Mouse (Mus musculus): Measurements from ENCODE around the gene Kif24. TPM values are rescaled to one million over a fixed set of nuclear protein-coding genes. Genes with fewer than 3 reads are reported as not detected.

Kif24 gene
- polyA plus RNA-seq, 2 experiments, result 4.6 to 7.0 TPM

DNA sequence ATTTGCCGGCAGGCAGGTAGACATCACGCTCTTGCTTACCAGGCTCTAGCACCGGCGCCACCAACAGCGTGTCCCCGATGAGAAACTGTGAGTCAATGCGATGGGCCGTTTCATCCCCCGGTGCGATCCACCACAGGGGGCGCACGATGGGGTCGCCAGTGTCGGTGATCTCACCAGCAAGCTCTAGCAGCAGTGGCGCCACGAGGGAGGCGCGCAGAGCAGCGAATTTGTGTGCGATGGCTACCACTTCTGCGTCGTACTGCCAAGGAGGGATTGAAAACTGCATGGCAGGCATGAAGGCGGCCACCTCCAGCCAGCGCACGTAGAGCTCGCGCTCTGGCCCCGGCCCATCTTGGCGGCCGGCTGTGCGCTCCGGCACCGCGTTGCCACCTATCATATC is 32.9 kb upstream of the Kif24 start:
- Histone ChIP-seq H3K4me2 (replicated peaks; ENCODE audit: low read depth, low read length, severe bottlenecking) (peak overlapping the region; percentile 55), H3K9ac (ENCODE audit: low read depth, low read length, severe bottlenecking) (no peak overlapping the region), H3K27ac (replicated peaks; ENCODE audit: low read depth, low read length) (no peak overlapping the region), H3K9me3 (ENCODE audit: control insufficient read depth, low read length) (no peaks in the 10 kb centered on the region), H3K4me1 (ENCODE audit: control insufficient read depth, insufficient read depth, low read length) (peaks cover 18% of the 10 kb centered on the region; the same call in 1 of the 2 replicates), H3K36me3 (ENCODE audit: control insufficient read depth, insufficient read depth, low read length) (no peaks in the 10 kb centered on the region), H3K27me3 (ENCODE audit: control insufficient read depth, insufficient read depth, low read length) (peaks cover 62% of the 10 kb centered on the region), H3K4me3 (replicated peaks; ENCODE audit: low read length) (peak overlapping the region; percentile 30)
- no peak for ATAC-seq (ENCODE audit: low FRiP score, low read depth)
- no peak for TF ChIP-seq POLR2A (IDR thresholded peaks at IDR 0.05; ENCODE audit: borderline replicate concordance, extremely low read depth, insufficient read depth, insufficient read length)
- 2% methylated on average over 34 of the region's 34 CpGs for WGBS
- DNase-seq (ENCODE audit: low spot score), result no peak

DNA sequence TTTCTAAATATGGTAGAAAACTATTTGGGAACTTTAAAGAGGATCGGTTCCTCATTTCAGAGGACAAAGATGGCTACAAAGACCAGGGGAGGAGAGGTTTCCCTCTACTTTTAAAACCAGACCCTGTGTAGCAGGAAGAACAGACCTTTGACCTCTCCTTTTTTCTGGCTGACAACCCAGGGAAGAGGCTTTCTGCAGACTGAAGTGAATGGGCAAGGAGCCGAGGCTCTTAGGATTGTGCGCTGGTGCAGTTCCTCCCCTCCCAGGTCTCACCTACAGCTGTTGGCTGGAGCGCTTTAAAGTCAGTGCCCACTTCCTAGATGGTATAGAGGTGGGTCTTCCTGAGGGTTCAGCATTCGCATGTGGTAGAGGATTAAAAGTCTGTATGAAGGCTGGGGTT is 32.4 kb upstream of the Kif24 start:
- H3K4me1 ChIP-seq (ENCODE audit: control insufficient read depth, insufficient read depth, low read length), result peaks cover 12% of the 10 kb centered on the region; the same call in 1 of the 2 replicates
- no peak overlapping the region for H3K4me2 ChIP-seq (replicated peaks; ENCODE audit: low read depth, low read length, severe bottlenecking)
- H3K4me3 ChIP-seq (replicated peaks; ENCODE audit: low read length), result 0 out of 2 replicates have a peak overlapping the region, but pooled peaks have one; percentile 30
- no peak overlapping the region for H3K9ac ChIP-seq (ENCODE audit: low read depth, low read length, severe bottlenecking)
- H3K27ac ChIP-seq (replicated peaks; ENCODE audit: low read depth, low read length), result no peak overlapping the region
- no peaks in the 10 kb centered on the region for H3K9me3 ChIP-seq (ENCODE audit: control insufficient read depth, low read length)
- WGBS, result 51% methylated on average over 5 of the region's 5 CpGs
- no peaks in the 10 kb centered on the region for H3K36me3 ChIP-seq (ENCODE audit: control insufficient read depth, insufficient read depth, low read length)
- DNase-seq (ENCODE audit: low spot score) (no peak), ATAC-seq (ENCODE audit: low FRiP score, low read depth) (no peak)
- no peak for TF ChIP-seq POLR2A (IDR thresholded peaks at IDR 0.05; ENCODE audit: borderline replicate concordance, extremely low read depth, insufficient read depth, insufficient read length)
- H3K27me3 ChIP-seq (ENCODE audit: control insufficient read depth, insufficient read depth, low read length), result peaks cover 58% of the 10 kb centered on the region

DNA sequence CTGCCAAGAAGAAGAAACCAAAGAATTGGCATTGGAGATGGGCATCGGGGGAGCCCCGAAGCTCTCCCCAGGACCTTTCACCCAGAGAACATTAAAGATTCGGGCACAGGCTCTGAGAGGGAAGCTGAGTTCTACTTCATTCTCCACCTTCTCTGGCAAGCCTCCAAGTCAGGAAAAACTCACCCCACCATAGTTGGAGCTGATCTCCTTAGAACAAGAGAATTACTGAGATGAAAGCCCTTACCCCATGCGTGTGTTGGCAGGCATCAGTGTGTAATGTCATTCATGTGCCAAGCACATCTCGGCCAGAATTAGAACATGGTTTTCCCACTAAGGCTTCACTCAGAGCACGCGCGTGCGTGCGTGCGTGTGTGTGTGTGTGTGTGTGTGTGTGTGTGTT is 31.2 kb upstream of the Kif24 start:
- DNase-seq (ENCODE audit: low spot score), result no peak
- H3K9me3 ChIP-seq (ENCODE audit: control insufficient read depth, low read length), result no peaks in the 10 kb centered on the region
- no peak for ATAC-seq (ENCODE audit: low FRiP score, low read depth)
- no peak for TF ChIP-seq POLR2A (IDR thresholded peaks at IDR 0.05; ENCODE audit: borderline replicate concordance, extremely low read depth, insufficient read depth, insufficient read length)
- no peaks in the 10 kb centered on the region for H3K36me3 ChIP-seq (ENCODE audit: control insufficient read depth, insufficient read depth, low read length)
- H3K4me1 ChIP-seq (ENCODE audit: control insufficient read depth, insufficient read depth, low read length), result peaks cover 12% of the 10 kb centered on the region; the same call in 1 of the 2 replicates
- no peak overlapping the region for H3K4me3 ChIP-seq (replicated peaks; ENCODE audit: low read length)
- no peak overlapping the region for H3K9ac ChIP-seq (ENCODE audit: low read depth, low read length, severe bottlenecking)
- WGBS, result 75% methylated on average over 11 of the region's 11 CpGs
- no peak overlapping the region for H3K4me2 ChIP-seq (replicated peaks; ENCODE audit: low read depth, low read length, severe bottlenecking)
- H3K27ac ChIP-seq (replicated peaks; ENCODE audit: low read depth, low read length), result no peak overlapping the region
- peaks cover 46% of the 10 kb centered on the region for H3K27me3 ChIP-seq (ENCODE audit: control insufficient read depth, insufficient read depth, low read length)

DNA sequence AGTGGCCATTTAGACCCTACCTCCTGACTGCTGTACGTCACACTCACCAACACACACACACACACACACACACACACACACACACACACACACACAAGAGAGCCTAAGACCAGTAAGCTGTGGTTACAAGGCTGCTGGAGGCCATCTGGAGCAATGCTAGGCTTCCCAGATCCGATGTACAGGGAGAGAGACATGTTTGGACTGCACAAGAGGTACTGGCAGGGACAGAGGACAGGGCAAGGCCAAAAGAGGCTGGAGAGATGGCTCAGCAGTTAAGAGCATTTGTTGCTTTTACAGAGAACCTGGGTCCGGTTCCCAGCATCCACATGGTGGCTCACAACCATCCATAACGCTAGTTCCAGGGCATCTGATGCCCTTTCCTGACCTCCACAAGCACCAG is 30.4 kb upstream of the Kif24 start:
- no peak overlapping the region for H3K9ac ChIP-seq (ENCODE audit: low read depth, low read length, severe bottlenecking)
- no peaks in the 10 kb centered on the region for H3K9me3 ChIP-seq (ENCODE audit: control insufficient read depth, low read length)
- DNase-seq (ENCODE audit: low spot score) (no peak), ATAC-seq (ENCODE audit: low FRiP score, low read depth) (no peak)
- no peak overlapping the region for H3K4me2 ChIP-seq (replicated peaks; ENCODE audit: low read depth, low read length, severe bottlenecking)
- H3K4me3 ChIP-seq (replicated peaks; ENCODE audit: low read length), result no peak overlapping the region
- no peak overlapping the region for H3K27ac ChIP-seq (replicated peaks; ENCODE audit: low read depth, low read length)
- WGBS, result 67% methylated on average over 4 of the region's 4 CpGs
- peaks cover 12% of the 10 kb centered on the region; the same call in 1 of the 2 replicates for H3K4me1 ChIP-seq (ENCODE audit: control insufficient read depth, insufficient read depth, low read length)
- TF ChIP-seq POLR2A (IDR thresholded peaks at IDR 0.05; ENCODE audit: borderline replicate concordance, extremely low read depth, insufficient read depth, insufficient read length), result no peak
- H3K36me3 ChIP-seq (ENCODE audit: control insufficient read depth, insufficient read depth, low read length), result no peaks in the 10 kb centered on the region
- H3K27me3 ChIP-seq (ENCODE audit: control insufficient read depth, insufficient read depth, low read length), result peaks cover 38% of the 10 kb centered on the region

DNA sequence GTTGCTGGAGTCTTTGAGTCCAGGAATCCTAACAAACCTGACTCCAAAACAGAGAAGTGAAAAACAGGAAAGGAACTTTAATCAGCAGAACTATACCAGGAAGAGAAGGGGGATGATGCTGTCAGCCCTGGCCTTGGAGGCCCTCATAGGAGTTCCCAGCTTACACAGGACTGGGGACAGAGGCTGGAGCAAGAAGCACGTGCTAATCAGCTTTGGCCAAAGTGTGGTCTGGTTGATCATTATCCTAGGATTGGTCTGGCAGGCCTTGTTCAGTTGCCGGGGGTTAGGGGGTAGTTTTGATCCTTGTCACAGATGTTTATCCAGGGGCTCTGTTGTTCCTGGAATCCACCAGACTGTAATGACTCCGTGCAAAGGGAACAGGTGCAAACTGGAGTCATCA is 29.7 kb upstream of the Kif24 start:
- Histone ChIP-seq H3K4me2 (replicated peaks; ENCODE audit: low read depth, low read length, severe bottlenecking) (no peak overlapping the region), H3K9ac (ENCODE audit: low read depth, low read length, severe bottlenecking) (no peak overlapping the region), H3K4me3 (replicated peaks; ENCODE audit: low read length) (no peak overlapping the region), H3K4me1 (ENCODE audit: control insufficient read depth, insufficient read depth, low read length) (peaks cover 12% of the 10 kb centered on the region; the same call in 1 of the 2 replicates), H3K27me3 (ENCODE audit: control insufficient read depth, insufficient read depth, low read length) (peaks cover 31% of the 10 kb centered on the region), H3K36me3 (ENCODE audit: control insufficient read depth, insufficient read depth, low read length) (no peaks in the 10 kb centered on the region), H3K9me3 (ENCODE audit: control insufficient read depth, low read length) (no peaks in the 10 kb centered on the region), H3K27ac (replicated peaks; ENCODE audit: low read depth, low read length) (no peak overlapping the region)
- 37% methylated on average over 3 of the region's 3 CpGs for WGBS
- no peak for DNase-seq (ENCODE audit: low spot score)
- no peak for TF ChIP-seq POLR2A (IDR thresholded peaks at IDR 0.05; ENCODE audit: borderline replicate concordance, extremely low read depth, insufficient read depth, insufficient read length)
- 0 out of 2 replicates have a peak, but pooled peaks have one; percentile 17 for ATAC-seq (ENCODE audit: low FRiP score, low read depth)
